Mouse (Mus musculus) ES-Bruce4 (cell line): ENCODE results near the gene Ugt1a8.
A peak's percentile ranks its signal among the peaks of the same experiment; 100 is the strongest.

Source experiments
- CTCF ChIP-seq: IDR thresholded peaks from one replicate; pipeline ENCODE4 v1.8.1; 2011; ENCODE audit warnings: low read depth, low read length
- POLR2A ChIP-seq: IDR thresholded peaks from one replicate; pipeline ENCODE4 v1.8.1; 2011; ENCODE audit warnings: low read length; ENCODE audit not compliant: insufficient read depth

- TF ChIP-seq POLR2A (peak; percentile 25), CTCF (no peak)
Observed at GRCm38 (mm10) chr1:88205294-88205922, 117.8 kb downstream of the Ugt1a8 start, which contains the start of gene Dnajb3.
